Mouse (Mus musculus) stomach, postnatal 0 days (tissue): ENCODE measurements around the gene Mmp19. TPM values are rescaled to one million over a fixed set of nuclear protein-coding genes. Genes with fewer than 3 reads are reported as not detected.

Source experiments
- ATAC-seq: fragments of 200-750 bp; cut with Nextera tagmentation; 2 replicates; pipeline ENCODE4 v1.8.0; 2017; ENCODE audit not compliant: low FRiP score, low TSS enrichment
- DNase-seq: peaks from one replicate; pipeline ENCODE4 v3.0.0-alpha.2; 2016; ENCODE audit warnings: low spot score
- H3K27ac ChIP-seq: fragments of 300-500 bp; sonication (generic); replicated peaks from 2 replicates; pipeline ENCODE4 v1.5.1; 2014; ENCODE audit warnings: mild to moderate bottlenecking, control low read depth
- H3K27me3 ChIP-seq: fragments of 300-500 bp; sonication (generic); 2 replicates; pipeline ENCODE4 v1.6.1; 2014; ENCODE audit warnings: low read length; ENCODE audit not compliant: control insufficient read depth, insufficient read depth
- H3K36me3 ChIP-seq: fragments of 300-500 bp; sonication (generic); 2 replicates; pipeline ENCODE4 v1.6.1; 2014; ENCODE audit warnings: low read length, mixed read lengths; ENCODE audit not compliant: control insufficient read depth, insufficient read depth
- H3K4me1 ChIP-seq: fragments of 300-500 bp; sonication (generic); replicated peaks from 2 replicates; pipeline ENCODE4 v1.6.1; 2014; ENCODE audit warnings: antibody characterized with exemption; ENCODE audit not compliant: control insufficient read depth, insufficient read depth
- H3K4me2 ChIP-seq: fragments of 300-500 bp; sonication (generic); replicated peaks from 2 replicates; pipeline ENCODE4 v1.6.1; 2014; ENCODE audit warnings: low read depth, mild to moderate bottlenecking, control low read depth, moderate library complexity
- H3K4me3 ChIP-seq: fragments of 300-500 bp; sonication (generic); 2 replicates; pipeline ENCODE4 v1.5.1; 2014; ENCODE audit warnings: low read depth, low read length, control low read depth
- H3K9ac ChIP-seq: fragments of 300-500 bp; sonication (generic); 2 replicates; pipeline ENCODE4 v1.6.1; 2014; ENCODE audit warnings: mild to moderate bottlenecking, low read length, control low read depth, mixed read lengths
- H3K9me3 ChIP-seq: fragments of 300-500 bp; sonication (generic); 2 replicates; pipeline ENCODE4 v1.6.1; 2016; ENCODE audit warnings: low read length; ENCODE audit not compliant: control insufficient read depth
- CTCF ChIP-seq: IDR thresholded peaks from 2 replicates; pipeline ENCODE4 v1.5.1; 2016; ENCODE audit warnings: antibody characterized with exemption, low read depth, mild to moderate bottlenecking, moderate library complexity
- EP300 ChIP-seq: optimal IDR thresholded peaks from 2 replicates; pipeline ENCODE3; 2016; ENCODE audit warnings: antibody characterized with exemption
- WGBS: fragments of 180-500 bp; shearing (Covaris S2); extraction: QIAGEN DNeasy Blood & Tissue Kit; methylation state at CpG from one replicate; pipeline ENCODE4 v1.1.7; 2014; 5-methylcytosine and 5-hydroxymethylcytosine counted together
- polyA plus RNA-seq: library from polyadenylated mRNA; unstranded; fragments of >200 nt; fragmentation: Nextera tagmentation; extraction: Ambion mirVana; gene quantifications from 2 replicates; pipeline ENCODE4 v1.2.1, GENCODE M21; 2015

Mmp19 gene
- polyA plus RNA-seq, 1 experiment from 2014 or later, result 2.0 TPM

GRCm38 (mm10) chr10:128772895-128773294 is 17.8 kb upstream of the Mmp19 start:
- no peak overlapping the region for H3K9ac ChIP-seq
- TF ChIP-seq CTCF (peak; percentile 62), EP300 (no peak)
- WGBS, result 88% methylated on average over 2 of the region's 2 CpGs
- H3K4me2 ChIP-seq, result no peak overlapping the region
- H3K27me3 ChIP-seq, result no peaks in the 10 kb centered on the region
- H3K36me3 ChIP-seq, result no peaks in the 10 kb centered on the region
- no peaks in the 10 kb centered on the region for H3K9me3 ChIP-seq
- H3K27ac ChIP-seq, result no peak overlapping the region
- DNase-seq (no peak), ATAC-seq (no peak)
- H3K4me1 ChIP-seq, result no peaks in the 10 kb centered on the region
- no peak overlapping the region for H3K4me3 ChIP-seq

GRCm38 (mm10) chr10:128773685-128774084 is 17.0 kb upstream of the Mmp19 start:
- DNase-seq (no peak), ATAC-seq (no peak)
- Histone ChIP-seq H3K9me3 (no peaks in the 10 kb centered on the region), H3K27me3 (no peaks in the 10 kb centered on the region), H3K9ac (no peak overlapping the region), H3K4me2 (no peak overlapping the region), H3K4me3 (no peak overlapping the region), H3K4me1 (no peaks in the 10 kb centered on the region), H3K27ac (no peak overlapping the region), H3K36me3 (no peaks in the 10 kb centered on the region)
- WGBS, result 26% methylated on average over 5 of the region's 5 CpGs
- TF ChIP-seq EP300, result no peak
- TF ChIP-seq CTCF, result peak; percentile 66

- ATAC-seq (no peak), DNase-seq (no peak)
- WGBS, result 93% methylated on average over 2 of the region's 2 CpGs
Measured at GRCm38 (mm10) chr10:128778441-128778840, 12.3 kb upstream of the Mmp19 start.

GRCm38 (mm10) chr10:128779011-128779795 is 11.5 kb upstream of the Mmp19 start:
- ATAC-seq, result peak; percentile 95
- no peaks in the 10 kb centered on the region for H3K36me3 ChIP-seq
- no peak overlapping the region for H3K4me2 ChIP-seq
- H3K4me3 ChIP-seq, result no peak overlapping the region
- H3K9me3 ChIP-seq, result no peaks in the 10 kb centered on the region
- TF ChIP-seq EP300 (no peak), CTCF (no peak)
- DNase-seq, result peak; percentile 70
- H3K9ac ChIP-seq, result 0 out of 2 replicates have a peak overlapping the region, but pooled peaks have one; percentile 23
- H3K27me3 ChIP-seq, result no peaks in the 10 kb centered on the region
- 14% methylated on average over 8 of the region's 8 CpGs for WGBS
- peak overlapping the region; percentile 84 for H3K27ac ChIP-seq
- H3K4me1 ChIP-seq, result no peaks in the 10 kb centered on the region

More at GRCm38 (mm10) chr10:128778441-128778840, 12.3 kb upstream of the Mmp19 start:
- Histone ChIP-seq H3K27me3 (no peaks in the 10 kb centered on the region), H3K9ac (no peak overlapping the region), H3K27ac (peak overlapping the region; percentile 84), H3K4me1 (no peaks in the 10 kb centered on the region), H3K4me2 (no peak overlapping the region), H3K4me3 (no peak overlapping the region), H3K36me3 (no peaks in the 10 kb centered on the region), H3K9me3 (no peaks in the 10 kb centered on the region)
- TF ChIP-seq EP300, result no peak
- TF ChIP-seq CTCF, result no peak

GRCm38 (mm10) chr10:128780200-128780599 is 10.5 kb upstream of the Mmp19 start:
- no peak overlapping the region for H3K4me3 ChIP-seq
- WGBS, result 93% methylated on average over 1 of the region's 1 CpGs
- ATAC-seq (no peak), DNase-seq (no peak)
- H3K4me1 ChIP-seq, result no peaks in the 10 kb centered on the region
- H3K36me3 ChIP-seq, result no peaks in the 10 kb centered on the region
- no peak overlapping the region for H3K9ac ChIP-seq
- TF ChIP-seq EP300, result no peak
- no peak for TF ChIP-seq CTCF
- H3K4me2 ChIP-seq, result no peak overlapping the region
- no peak overlapping the region; the same call in 1 of the 2 replicates for H3K27ac ChIP-seq
- H3K9me3 ChIP-seq, result no peaks in the 10 kb centered on the region
- no peaks in the 10 kb centered on the region for H3K27me3 ChIP-seq

- Histone ChIP-seq H3K36me3 (no peaks in the 10 kb centered on the region), H3K4me3 (no peak overlapping the region), H3K27me3 (no peaks in the 10 kb centered on the region), H3K27ac (no peak overlapping the region), H3K4me2 (no peak overlapping the region), H3K9ac (no peak overlapping the region), H3K4me1 (no peaks in the 10 kb centered on the region), H3K9me3 (no peaks in the 10 kb centered on the region)
- no peak for ATAC-seq
- TF ChIP-seq EP300 (no peak), CTCF (peak; percentile 37)
- DNase-seq, result no peak
Measured at GRCm38 (mm10) chr10:128792041-128792440, 1.3 kb downstream of the Mmp19 start.
